In genomic region chr4:82458895-82459294, GRCm38 (mm10) we compare ENCODE assay signal across 16 mouse cellular contexts.
"Had no signal": no experiment of that assay in that cellular context is flagged by ENCODE, and none has a peak within 500 bp of the region (broad histone marks: within the 10 kb centered on the region; RNA-seq: fewer than 3 reads in every experiment).

No protein-coding gene starts in this region.

- H3K4me3 ChIP-seq: kidney, embryonic 15.5 days; limb, embryonic 10.5 days; limb, embryonic 13.5 days; megakaryocyte, embryonic 14.5 days; midbrain, embryonic 10.5 days; midbrain, embryonic 13.5 days; myocyte; neural tube, embryonic 13.5 days had no signal

- DNase-seq: kidney, postnatal 10 days; kidney, postnatal 36 days; liver; liver, postnatal 0 days; lung, embryonic 14.5 days; thymus, adult 18-20 months; thymus, postnatal 36 days had no signal

- H3K27ac ChIP-seq: kidney, embryonic 15.5 days; limb, embryonic 10.5 days; limb, embryonic 13.5 days; liver, embryonic 14.5 days; midbrain, embryonic 10.5 days; midbrain, embryonic 13.5 days; neural tube, embryonic 13.5 days had no signal
